Mouse (Mus musculus) B cell, adult 62 days (primary cell): ENCODE measurements around the gene Duox1. TPM values are rescaled to one million over a fixed set of nuclear protein-coding genes. Genes with fewer than 3 reads are reported as not detected.

Experiments
- total RNA-seq: library from RNA; stranded (reverse); gene quantifications from 4 replicates; pipeline ENCODE4 v1.2.4, GENCODE M21; 2023

Gene Duox1
- total RNA-seq, result not detected in 4 replicates

GRCm38 (mm10) chr2:122315372-122315771 is at the start of gene Duox1:
Gene Duox1, plus strand, starts transcription at chr2:122315672.

DNA sequence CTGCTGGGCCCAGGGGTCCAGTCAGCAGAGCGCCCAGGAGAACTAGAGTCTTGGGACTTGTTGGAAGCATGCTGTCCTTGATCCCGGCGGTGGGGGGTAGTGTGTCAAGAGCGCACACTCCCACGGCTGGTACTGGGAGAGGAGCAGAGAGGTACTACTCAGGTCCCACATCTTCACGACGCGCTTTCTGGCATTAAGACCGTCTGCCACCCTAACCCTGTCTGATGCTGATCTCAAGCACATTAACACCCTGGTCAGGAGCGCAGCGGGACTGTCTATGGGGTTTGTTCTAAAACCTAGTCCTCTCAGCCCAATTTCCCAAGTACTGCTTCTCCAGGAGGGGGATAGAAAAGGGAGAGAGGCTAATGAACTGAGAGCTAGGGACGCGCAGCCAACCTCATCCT is 17.4 kb upstream of the Duox1 start, which contains the start of gene Duox2:
Gene Duox2 (minus strand): TSS at position 354 of the 404 bp plus-strand sequence.

GRCm38 (mm10) chr2:122298596-122299490 is 16.6 kb upstream of the Duox1 start, which contains the start of gene Duoxa2:
Gene Duoxa2, plus strand, starts transcription at chr2:122298900.

DNA sequence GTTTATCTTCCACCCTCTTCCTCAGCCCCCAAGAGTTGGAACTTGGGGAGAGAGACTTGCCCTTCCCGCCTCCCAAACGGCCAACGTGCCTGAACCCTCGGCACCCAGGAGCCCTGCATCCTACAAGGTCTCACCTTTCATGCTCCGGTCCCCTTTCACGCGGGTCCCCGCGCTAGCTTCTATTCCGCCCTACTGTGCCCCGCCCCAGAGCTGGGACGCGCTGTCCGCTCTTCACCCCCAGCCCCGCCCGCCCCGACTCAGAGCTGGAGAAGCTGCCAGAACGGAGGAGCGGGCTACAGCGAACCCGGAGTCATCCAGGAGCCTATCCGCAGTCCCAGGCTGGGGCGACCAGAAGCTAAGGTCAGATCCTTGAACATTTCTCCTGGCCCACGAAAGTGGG is 1.9 kb upstream of the Duox1 start, which contains the start of gene Duoxa1:
Gene Duoxa1 (minus strand): TSS at position 195 of the 400 bp plus-strand sequence.

DNA sequence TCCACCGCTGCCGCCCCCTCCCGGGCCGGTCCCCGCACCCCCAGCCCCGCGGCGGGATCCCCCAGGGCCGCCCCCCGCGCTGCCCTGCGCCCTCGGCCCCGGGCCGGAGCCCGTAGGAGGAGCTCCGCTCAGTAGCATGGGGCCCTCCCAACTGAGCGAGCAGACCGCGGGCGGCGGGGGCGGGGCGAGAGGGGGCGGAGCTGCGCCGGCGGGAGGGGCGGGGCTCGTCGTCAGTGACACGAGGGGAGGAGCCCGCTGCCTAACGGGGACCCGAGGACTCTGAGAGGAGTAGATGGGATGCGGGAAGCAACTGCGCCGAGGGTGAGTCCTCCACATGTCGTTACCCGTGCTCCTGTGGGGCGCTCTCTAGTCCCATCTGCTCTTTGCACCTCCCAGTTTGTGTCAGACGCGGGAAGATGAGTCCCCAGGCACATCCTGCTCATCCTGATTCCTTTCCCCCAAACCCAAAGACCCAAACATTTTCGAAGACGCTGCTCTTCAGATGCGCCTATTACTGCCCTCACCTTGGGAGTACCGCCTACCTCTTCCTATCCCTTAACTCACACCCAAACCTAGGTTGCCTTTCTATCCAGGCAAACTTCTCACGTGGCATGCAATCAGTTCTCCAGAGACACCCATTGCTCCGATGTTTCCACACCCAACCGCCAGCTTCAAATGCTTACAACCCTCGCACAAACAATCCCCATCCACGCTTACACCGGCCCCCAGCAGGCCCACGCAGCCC is 53.7 kb downstream of the Duox1 start, which contains the start of gene Shf:
Gene Shf (minus strand): TSS at position 168 of the 745 bp plus-strand sequence.

Other genes with a start within 250 kb of the Duox1 start
- 28.5 to 31.7 TPM (median 31.6 TPM) in 4 replicates for gene Spg11, start 197.3 kb upstream of the Duox1 start, total RNA-seq
- 1,478 to 1,606 TPM (median 1,516 TPM) in 4 replicates for gene B2m, start 168.0 kb upstream of the Duox1 start, total RNA-seq
- 0.63 to 3.3 TPM (median 2.0 TPM) in 4 replicates for gene Trim69, start 155.0 kb upstream of the Duox1 start, total RNA-seq
- not detected in 4 replicates for gene Patl2, start 129.5 kb upstream of the Duox1 start, total RNA-seq
- not detected in 4 replicates for gene Terb2, start 129.4 kb upstream of the Duox1 start, total RNA-seq
- gene Sord, start 80.9 kb upstream of the Duox1 start, total RNA-seq, result 5.8 to 7.8 TPM (median 6.7 TPM) in 4 replicates
- not detected in 4 replicates for gene Duox2, start 17.2 kb upstream of the Duox1 start, total RNA-seq
- 0.36 TPM in 1 of 4 replicates, not detected in the others for gene Duoxa2, start 16.8 kb upstream of the Duox1 start, total RNA-seq
- not detected in 4 replicates for gene Duoxa1, start 1.9 kb upstream of the Duox1 start, total RNA-seq
- 2.6 to 4.6 TPM (median 3.8 TPM) in 4 replicates for gene Shf, start 53.5 kb downstream of the Duox1 start, total RNA-seq
- 106 to 123 TPM (median 108 TPM) in 4 replicates for gene Slc28a2, start 110.8 kb downstream of the Duox1 start, total RNA-seq
- 1.4 to 2.9 TPM (median 2.3 TPM) in 4 replicates for gene Gm14085, start 169.3 kb downstream of the Duox1 start, total RNA-seq